In the genomic region with DNA sequence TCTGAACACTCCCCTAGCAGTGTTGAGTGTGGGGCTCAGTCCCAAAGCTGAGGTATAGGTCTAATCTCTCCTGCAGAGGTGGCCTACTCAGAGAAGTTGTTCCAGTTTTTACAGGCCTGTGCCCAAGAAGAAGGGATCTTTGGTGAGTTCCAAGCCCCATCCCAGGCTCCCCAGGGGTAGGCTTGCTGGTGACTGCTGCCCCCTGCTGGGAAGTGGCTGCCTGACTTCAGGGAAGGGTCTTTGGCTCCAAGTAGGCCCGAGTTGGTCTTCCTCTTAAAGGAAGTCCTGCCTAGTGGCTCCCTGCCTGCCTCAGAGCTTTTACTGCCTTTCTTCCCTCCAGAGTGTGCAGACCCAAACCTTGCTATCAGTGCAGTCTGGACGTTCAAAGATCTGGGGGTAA, we compare ENCODE assay signal across 10 mouse cellular contexts. TPM values are rescaled to one million over a fixed set of nuclear protein-coding genes. Genes with fewer than 3 reads are reported as not detected.
A peak's percentile ranks its signal among the peaks of the same experiment; 100 is the strongest.
DNase-seq lines count a peak whose midpoint lies in the region; ATAC-seq and TF ChIP-seq lines count a peak whose summit lies in the region.
"Had no signal": no experiment of that assay in that cellular context is flagged by ENCODE, and none has a peak within 500 bp of the region (broad histone marks: within the 10 kb centered on the region; RNA-seq: fewer than 3 reads in every experiment).

No protein-coding gene starts in this region.

- no peak for TF ChIP-seq POLR2A in spleen, adult 2 months (IDR thresholded peaks at IDR 0.05; ENCODE audit: low read depth, low read length)

- H3K27me3 ChIP-seq in heart, postnatal 0 days (ENCODE audit: control insufficient read depth, insufficient read depth, low read length): no peaks in the 10 kb centered on the region
- H3K27me3 ChIP-seq in heart, embryonic 12.5 days (replicated peaks): no peaks in the 10 kb centered on the region
- no peaks in the 10 kb centered on the region for H3K27me3 ChIP-seq in spleen, adult 2 months (ENCODE audit: control insufficient read depth, insufficient read depth, low read length)
- no peaks in the 10 kb centered on the region for H3K27me3 ChIP-seq in lung, postnatal 0 days (replicated peaks; ENCODE audit: insufficient read depth, low read length)
- H3K27me3 ChIP-seq: neural tube, embryonic 12.5 days had no signal

- H3K9me3 ChIP-seq in heart, postnatal 0 days (replicated peaks; ENCODE audit: control insufficient read depth, low read length): no peaks in the 10 kb centered on the region
- H3K9me3 ChIP-seq in heart, embryonic 12.5 days (replicated peaks): no peaks in the 10 kb centered on the region
- no peaks in the 10 kb centered on the region for H3K9me3 ChIP-seq in lung, postnatal 0 days (ENCODE audit: low read length)
- H3K9me3 ChIP-seq: neural tube, embryonic 12.5 days had no signal

- no peak for ATAC-seq in heart, postnatal 0 days (ENCODE audit: insufficient read depth, low read depth)
- ATAC-seq in heart, embryonic 12.5 days (ENCODE audit: insufficient number of reproducible peaks, low FRiP score): no peak
- no peak for ATAC-seq in lung, postnatal 0 days

- H3K4me2 ChIP-seq in heart, postnatal 0 days (ENCODE audit: low read depth, low read length): no peak overlapping the region
- H3K4me2 ChIP-seq in heart, embryonic 12.5 days: no peak overlapping the region
- H3K4me2 ChIP-seq in lung, postnatal 0 days (replicated peaks; ENCODE audit: low read depth, low read length): no peak overlapping the region
- H3K4me2 ChIP-seq: neural tube, embryonic 12.5 days had no signal

- TF ChIP-seq EP300 in heart, postnatal 0 days (IDR thresholded peaks at IDR 0.05; ENCODE audit: low read depth): no peak
- TF ChIP-seq EP300 in lung, postnatal 0 days (IDR thresholded peaks at IDR 0.05): no peak

- H3K9ac ChIP-seq in heart, postnatal 0 days (replicated peaks; ENCODE audit: low read depth, low read length): no peak overlapping the region
- no peak overlapping the region for H3K9ac ChIP-seq in heart, embryonic 12.5 days
- no peak overlapping the region for H3K9ac ChIP-seq in lung, postnatal 0 days (replicated peaks; ENCODE audit: low read depth)
- H3K9ac ChIP-seq: neural tube, embryonic 12.5 days had no signal

- no peak overlapping the region for H3K4me3 ChIP-seq in heart, postnatal 0 days (ENCODE audit: low read depth, low read length)
- H3K4me3 ChIP-seq in heart, embryonic 12.5 days: no peak overlapping the region
- no peak overlapping the region for H3K4me3 ChIP-seq in spleen, adult 2 months (ENCODE audit: extremely low read depth, insufficient read depth, insufficient read length)
- no peak overlapping the region for H3K4me3 ChIP-seq in lung, postnatal 0 days (ENCODE audit: low read depth, low read length)
- H3K4me3 ChIP-seq: neural tube, embryonic 12.5 days had no signal

- H3K4me1 ChIP-seq in heart, postnatal 0 days (ENCODE audit: control insufficient read depth, insufficient read depth): no peaks in the 10 kb centered on the region
- no peaks in the 10 kb centered on the region for H3K4me1 ChIP-seq in heart, embryonic 12.5 days (replicated peaks)
- H3K4me1 ChIP-seq in spleen, adult 2 months (ENCODE audit: control insufficient read depth, insufficient read depth, insufficient read length): no peaks in the 10 kb centered on the region
- no peaks in the 10 kb centered on the region for H3K4me1 ChIP-seq in lung, postnatal 0 days (ENCODE audit: insufficient read depth, low read depth, low read length)
- H3K4me1 ChIP-seq: neural tube, embryonic 12.5 days had no signal

- H3K36me3 ChIP-seq in heart, postnatal 0 days (replicated peaks; ENCODE audit: control insufficient read depth, insufficient read depth, low read length): peaks cover 15% of the 10 kb centered on the region
- H3K36me3 ChIP-seq in heart, embryonic 12.5 days: peaks cover 53% of the 10 kb centered on the region
- peaks cover 5% of the 10 kb centered on the region; the same call in 1 of the 2 replicates for H3K36me3 ChIP-seq in spleen, adult 2 months (ENCODE audit: control insufficient read depth, insufficient read depth, low read length)
- no peaks in the 10 kb centered on the region for H3K36me3 ChIP-seq in lung, postnatal 0 days (ENCODE audit: insufficient read depth, low read length)

- DNase-seq in heart, postnatal 0 days (ENCODE audit: low spot score): no peak
- peak in 1 of 2 experiments; percentile 31 for DNase-seq in spleen, adult 2 months (ENCODE audit: low read depth in 1 of 2, low spot score in 2 of 2)
- DNase-seq in spleen, adult 12 weeks (ENCODE audit: low spot score): no peak
- peak; percentile 67 for DNase-seq in embryo, embryonic 10.5 days (ENCODE audit: low spot score)
- DNase-seq in lung, postnatal 0 days (ENCODE audit: low spot score): no peak
- DNase-seq in layer of hippocampus, adult 18-20 months (ENCODE audit: low spot score in 2 of 2): no peak
- DNase-seq in left cerebral cortex, adult 8-10 months (ENCODE audit: low spot score in 2 of 2): no peak

- TF ChIP-seq CTCF in heart, postnatal 0 days (IDR thresholded peaks at IDR 0.05; ENCODE audit: low read depth): peak; percentile 41; the same call in 1 of the 2 replicates
- TF ChIP-seq CTCF in spleen, adult 2 months (IDR thresholded peaks at IDR 0.05; ENCODE audit: extremely low read depth, insufficient read depth, insufficient read length, insufficient replicate concordance): peak; percentile 48; the same call in 1 of the 2 replicates
- peak; percentile 65 for TF ChIP-seq CTCF in lung, postnatal 0 days (IDR thresholded peaks at IDR 0.05)

- WGBS in heart, postnatal 0 days: 13% methylated on average over 2 of the region's 2 CpGs
- WGBS in heart, embryonic 12.5 days: 29% methylated on average over 2 of the region's 2 CpGs
- 28% methylated on average over 2 of the region's 2 CpGs for WGBS in spleen, adult 2 months
- WGBS in lung, postnatal 0 days: 13% methylated on average over 2 of the region's 2 CpGs

- H3K27ac ChIP-seq in heart, postnatal 0 days (ENCODE audit: low read depth): no peak overlapping the region
- H3K27ac ChIP-seq in heart, embryonic 12.5 days (ENCODE audit: poor library complexity, severe bottlenecking): no peak overlapping the region
- H3K27ac ChIP-seq in spleen, adult 2 months (ENCODE audit: insufficient read depth, low read length): no peak overlapping the region
- no peak overlapping the region for H3K27ac ChIP-seq in lung, postnatal 0 days (ENCODE audit: low read length)
- H3K27ac ChIP-seq: neural tube, embryonic 12.5 days had no signal

RNA-seq across cellular contexts. Expression of a gene that starts 9.2 kb away (rescaled TPM):
- total RNA-seq in heart, postnatal 0 days (2014; rRNA removed; ENCODE audit: low replicate concordance): 30.3 and 58.0 TPM in 2 replicates
- polyA plus RNA-seq in heart, postnatal 0 days (2015; fragmentation: Nextera tagmentation; extraction: Ambion mirVana): 37.9 and 43.3 TPM in 2 replicates
- polyA plus RNA-seq in heart, embryonic 12.5 days (2016; fragmentation: Nextera tagmentation; extraction: Ambion mirVana): 26.2 and 29.0 TPM in 2 replicates
- polyA plus RNA-seq in spleen, adult 2 months (2012; rRNA removed): 7.8 and 8.3 TPM in 2 replicates
- polyA plus RNA-seq in lung, postnatal 0 days (2015; fragmentation: Nextera tagmentation; extraction: Ambion mirVana): 17.0 and 20.0 TPM in 2 replicates
- 10 to 100 TPM; 14.7 to 19.0 TPM for total RNA-seq in layer of hippocampus, adult 18-20 months (2021)
- 10 to 100 TPM; 19.1 to 24.8 (median 21.9) TPM for total RNA-seq in left cerebral cortex, adult 8-10 months (2022)

RNA-seq across cellular contexts. Expression of a gene that starts 10.1 kb away (rescaled TPM):
- 0.04 and 0.08 TPM in 2 replicates for total RNA-seq in heart, postnatal 0 days (2014; rRNA removed; ENCODE audit: low replicate concordance)
- polyA plus RNA-seq in heart, postnatal 0 days (2015; fragmentation: Nextera tagmentation; extraction: Ambion mirVana): 0.04 and 0.20 TPM in 2 replicates
- polyA plus RNA-seq in heart, embryonic 12.5 days (2016; fragmentation: Nextera tagmentation; extraction: Ambion mirVana): 0.44 and 0.45 TPM in 2 replicates
- polyA plus RNA-seq in spleen, adult 2 months (2012; rRNA removed): 0.32 and 0.34 TPM in 2 replicates
- polyA plus RNA-seq in lung, postnatal 0 days (2015; fragmentation: Nextera tagmentation; extraction: Ambion mirVana): 0.21 and 0.23 TPM in 2 replicates
- under 1 TPM in 1 of 2 experiments, not detected in 1; 0.42 TPM for total RNA-seq in layer of hippocampus, adult 18-20 months (2021)
- total RNA-seq in left cerebral cortex, adult 8-10 months (2022): under 1 TPM; 0.27 to 0.63 (median 0.39) TPM
- total RNA-seq: heart, postnatal 10 days had no signal
